Mouse (Mus musculus) intestine, embryonic 15.5 days (tissue): ENCODE measurements at regions not wholly inside any gene's neighbourhood (a gene's known extent, or its start where the extent isn't known, plus 50 kb on each side); places are given as distances from the start of the nearest gene placed in this dataset.
A peak's percentile ranks its signal among the peaks of the same experiment; 100 is the strongest.

Experiments used
- ATAC-seq: fragments of 200-750 bp; cut with Nextera tagmentation; 2 replicates; pipeline ENCODE4 v1.8.0; 2017; ENCODE audit warnings: moderate TSS enrichment, moderate library complexity
- H3K27ac ChIP-seq: fragments of 300-500 bp; sonication (generic); 2 replicates; pipeline ENCODE4 v1.5.1; 2015; ENCODE audit warnings: mild to moderate bottlenecking, inconsistent platforms
- H3K27me3 ChIP-seq: fragments of 300-500 bp; sonication (generic); replicated peaks from 2 replicates; pipeline ENCODE4 v1.6.1; 2015; ENCODE audit warnings: inconsistent platforms
- H3K36me3 ChIP-seq: fragments of 300-500 bp; sonication (generic); 2 replicates; pipeline ENCODE4 v1.6.1; 2015; ENCODE audit warnings: inconsistent platforms
- H3K4me1 ChIP-seq: fragments of 300-500 bp; sonication (generic); replicated peaks from 2 replicates; pipeline ENCODE4 v1.6.1; 2015; ENCODE audit warnings: inconsistent platforms
- H3K4me2 ChIP-seq: fragments of 300-500 bp; sonication (generic); replicated peaks from 2 replicates; pipeline ENCODE4 v1.6.1; 2015; ENCODE audit warnings: mild to moderate bottlenecking, inconsistent platforms
- H3K4me3 ChIP-seq: fragments of 300-500 bp; sonication (generic); replicated peaks from 2 replicates; pipeline ENCODE4 v1.5.1; 2015; ENCODE audit warnings: inconsistent platforms
- H3K9ac ChIP-seq: fragments of 300-500 bp; sonication (generic); 2 replicates; pipeline ENCODE4 v1.6.1; 2015; ENCODE audit warnings: inconsistent platforms
- H3K9me3 ChIP-seq: fragments of 300-500 bp; sonication (generic); 2 replicates; pipeline ENCODE4 v1.6.1; 2016; ENCODE audit warnings: inconsistent platforms
- WGBS: fragments of 180-500 bp; shearing (Covaris S2); methylation state at CpG from one replicate; pipeline ENCODE4 v1.1.7; 2015; 5-methylcytosine and 5-hydroxymethylcytosine counted together

DNA sequence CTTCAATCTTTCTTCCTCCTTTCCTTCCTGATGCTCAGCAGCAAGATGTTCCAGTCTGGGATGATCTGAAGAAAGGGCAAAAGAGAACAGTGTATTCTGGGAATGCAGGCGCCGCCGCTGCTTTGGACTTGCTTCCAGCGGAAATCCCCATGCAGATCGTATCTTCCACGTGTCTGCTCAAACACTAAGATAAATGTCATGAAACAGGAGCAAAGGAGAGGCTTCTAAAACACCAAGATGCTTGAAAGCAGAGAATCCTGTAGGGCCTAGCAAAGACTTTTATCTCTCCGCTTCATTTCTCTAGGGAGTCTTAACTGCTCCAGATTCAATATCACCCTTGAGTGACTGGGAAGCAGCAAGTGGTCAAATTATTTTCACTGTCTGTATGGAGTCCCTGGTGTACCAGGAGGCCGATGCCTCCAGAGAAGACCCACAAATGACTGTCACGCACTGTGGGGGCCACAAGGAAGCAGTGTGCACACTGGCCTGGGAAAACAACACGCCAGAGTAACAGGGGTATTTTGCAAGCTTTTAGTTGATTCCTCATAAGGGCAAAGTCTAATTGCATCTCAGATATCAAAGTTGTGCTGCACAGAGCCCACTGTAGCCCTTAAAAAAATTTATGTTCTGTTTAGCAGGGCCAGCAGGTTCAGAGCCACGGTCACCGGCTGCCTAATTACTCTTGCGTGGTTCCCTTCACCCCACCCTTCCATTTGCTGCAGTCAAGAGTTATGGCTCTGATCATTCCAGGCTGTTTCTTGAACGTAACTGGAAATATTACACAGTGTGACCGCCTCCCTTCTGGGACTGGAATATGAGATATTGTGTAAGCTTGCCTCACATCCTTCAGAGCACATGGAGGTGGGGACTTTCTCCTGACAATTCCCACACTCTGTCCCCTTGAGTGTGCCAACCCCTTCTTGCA is 161.7 kb downstream of the Gm10260 start:
- H3K27ac ChIP-seq = peak overlapping the region; percentile 55
- ATAC-seq = peak; percentile 84
- no peaks in the 10 kb centered on the region for H3K36me3 ChIP-seq
- no peak overlapping the region for H3K4me2 ChIP-seq
- WGBS = 38% methylated on average over 15 of the region's 15 CpGs
- no peak overlapping the region for H3K4me3 ChIP-seq
- H3K9ac ChIP-seq = no peak overlapping the region
- H3K4me1 ChIP-seq = peaks cover 4% of the 10 kb centered on the region; the same call in 1 of the 2 replicates
- no peaks in the 10 kb centered on the region for H3K9me3 ChIP-seq
- no peaks in the 10 kb centered on the region for H3K27me3 ChIP-seq

DNA sequence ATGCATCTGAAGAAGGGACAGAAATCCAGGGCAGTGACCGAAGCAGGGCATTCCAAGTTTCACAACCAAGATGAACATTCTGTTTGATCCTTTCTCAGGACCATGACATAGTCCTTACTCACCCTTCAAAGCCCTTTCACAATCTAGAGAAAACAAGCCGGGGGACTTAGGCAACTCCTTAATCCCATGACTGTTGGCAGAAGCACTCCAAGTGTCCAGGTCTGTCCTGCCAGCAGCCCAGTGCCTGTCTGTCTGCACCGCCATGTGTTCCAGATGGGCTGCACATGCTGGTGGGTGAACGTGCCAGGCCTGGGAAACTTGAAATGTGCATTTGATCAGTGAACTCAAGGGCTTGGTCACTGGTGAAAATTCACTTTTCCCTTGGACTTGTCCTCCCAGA is 165.6 kb downstream of the Gm10260 start:
- H3K4me2 ChIP-seq = no peak overlapping the region
- peaks cover 4% of the 10 kb centered on the region; the same call in 1 of the 2 replicates for H3K4me1 ChIP-seq
- 91% methylated on average over 4 of the region's 4 CpGs for WGBS
- no peak overlapping the region for H3K27ac ChIP-seq
- no peak for ATAC-seq
- no peak overlapping the region for H3K4me3 ChIP-seq
- no peaks in the 10 kb centered on the region for H3K27me3 ChIP-seq
- H3K36me3 ChIP-seq = no peaks in the 10 kb centered on the region
- no peak overlapping the region for H3K9ac ChIP-seq
- H3K9me3 ChIP-seq = no peaks in the 10 kb centered on the region

DNA sequence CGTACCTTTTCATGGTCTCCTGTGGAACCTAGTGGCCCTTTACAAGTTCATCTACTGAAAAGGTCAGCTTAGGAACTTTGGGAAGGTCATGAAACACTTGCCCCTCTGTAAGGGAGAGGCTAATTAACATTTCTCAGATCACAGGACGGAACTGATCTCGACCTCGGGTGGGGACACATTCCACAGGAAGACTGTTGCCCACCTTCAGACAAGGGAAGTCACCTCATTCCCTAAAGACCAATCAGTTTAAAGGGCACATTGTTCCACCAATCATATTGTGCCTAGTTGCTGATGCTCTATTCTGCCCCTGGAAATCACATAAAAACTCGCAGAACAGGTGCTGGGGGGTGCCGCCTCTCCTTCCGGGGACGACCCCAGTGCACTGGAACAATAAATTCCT is 170.8 kb downstream of the Gm10260 start:
- H3K9me3 ChIP-seq = no peaks in the 10 kb centered on the region
- H3K27me3 ChIP-seq = no peaks in the 10 kb centered on the region
- H3K9ac ChIP-seq = no peak overlapping the region
- no peak overlapping the region for H3K4me2 ChIP-seq
- H3K36me3 ChIP-seq = no peaks in the 10 kb centered on the region
- WGBS = 82% methylated on average over 8 of the region's 8 CpGs
- no peaks in the 10 kb centered on the region for H3K4me1 ChIP-seq
- H3K4me3 ChIP-seq = no peak overlapping the region
- no peak overlapping the region for H3K27ac ChIP-seq
- no peak for ATAC-seq

DNA sequence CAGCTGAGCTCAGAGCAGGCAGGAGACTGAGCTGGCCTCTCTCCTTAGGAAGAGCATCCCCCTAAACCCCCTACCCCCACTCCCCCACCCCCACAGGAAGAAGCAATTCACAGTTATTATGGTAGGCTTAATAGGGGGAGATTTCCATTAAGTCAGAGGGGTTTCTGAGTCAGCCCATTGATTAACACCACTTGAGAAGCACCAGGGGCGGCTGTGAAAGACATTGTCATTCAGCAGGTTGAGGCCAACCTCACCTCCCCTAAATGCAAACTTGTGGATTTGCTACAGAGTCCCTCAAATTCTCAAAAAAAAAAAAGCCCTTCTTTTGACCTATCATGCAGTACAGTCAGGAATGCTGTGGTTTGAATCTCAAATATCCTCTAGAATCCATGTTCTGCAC is 172.3 kb downstream of the Gm10260 start:
- no peak overlapping the region for H3K27ac ChIP-seq
- ATAC-seq = no peak
- no peaks in the 10 kb centered on the region for H3K27me3 ChIP-seq
- no peaks in the 10 kb centered on the region for H3K9me3 ChIP-seq
- no peak overlapping the region for H3K4me3 ChIP-seq
- 79% methylated on average over 1 of the region's 1 CpGs for WGBS
- no peaks in the 10 kb centered on the region for H3K4me1 ChIP-seq
- no peak overlapping the region for H3K4me2 ChIP-seq
- no peaks in the 10 kb centered on the region for H3K36me3 ChIP-seq
- no peak overlapping the region for H3K9ac ChIP-seq

DNA sequence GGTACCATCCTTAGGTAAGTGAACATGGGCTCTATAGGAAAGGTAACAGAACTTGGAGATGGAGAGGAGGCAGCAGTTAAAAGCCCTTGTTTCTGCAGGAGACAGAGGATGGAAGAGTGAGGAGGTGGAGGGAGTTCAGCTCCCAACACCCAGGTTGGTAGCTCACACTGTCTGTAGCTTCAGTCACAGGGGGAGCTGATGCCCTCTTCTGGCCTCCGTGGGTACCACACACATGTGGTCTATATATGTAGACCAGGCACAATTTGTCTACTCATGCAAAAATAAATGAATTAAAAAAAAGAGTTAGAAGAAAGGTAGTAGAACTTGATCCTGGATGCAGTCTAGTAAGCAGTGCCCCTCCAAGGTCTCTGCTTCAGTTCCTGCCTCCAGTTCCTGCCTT is 173.3 kb downstream of the Gm10260 start:
- Histone ChIP-seq H3K27ac (no peak overlapping the region), H3K4me1 (no peaks in the 10 kb centered on the region), H3K27me3 (no peaks in the 10 kb centered on the region), H3K36me3 (no peaks in the 10 kb centered on the region), H3K9me3 (no peaks in the 10 kb centered on the region), H3K9ac (no peak overlapping the region), H3K4me2 (no peak overlapping the region), H3K4me3 (no peak overlapping the region)
- ATAC-seq = no peak
- 92% methylated on average over 1 of the region's 1 CpGs for WGBS

DNA sequence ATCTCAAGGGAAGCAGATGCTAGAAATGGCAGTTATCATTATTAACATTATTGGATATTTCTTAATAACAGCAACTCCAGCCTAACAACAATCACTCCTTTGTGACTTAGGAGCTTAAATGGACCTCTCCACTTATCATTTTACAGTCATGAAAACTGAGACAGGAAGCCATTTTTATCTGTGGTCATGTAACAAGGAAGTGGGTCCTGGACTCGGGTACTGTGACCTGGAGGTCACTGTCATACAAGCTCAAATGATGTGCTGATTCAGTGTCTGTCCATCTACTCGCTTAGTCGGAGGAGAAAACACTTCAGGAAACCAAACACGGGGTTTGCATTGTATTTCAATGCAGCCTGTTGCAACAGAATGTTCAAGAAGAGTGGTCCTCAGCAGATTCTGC is 176.4 kb downstream of the Gm10260 start:
- ATAC-seq = no peak
- no peak overlapping the region for H3K9ac ChIP-seq
- H3K27ac ChIP-seq = no peak overlapping the region
- no peak overlapping the region for H3K4me2 ChIP-seq
- H3K4me3 ChIP-seq = no peak overlapping the region
- H3K27me3 ChIP-seq = no peaks in the 10 kb centered on the region
- H3K4me1 ChIP-seq = peaks cover 6% of the 10 kb centered on the region; the same call in 1 of the 2 replicates
- no peaks in the 10 kb centered on the region for H3K36me3 ChIP-seq
- WGBS = 74% methylated on average over 4 of the region's 4 CpGs
- H3K9me3 ChIP-seq = no peaks in the 10 kb centered on the region

DNA sequence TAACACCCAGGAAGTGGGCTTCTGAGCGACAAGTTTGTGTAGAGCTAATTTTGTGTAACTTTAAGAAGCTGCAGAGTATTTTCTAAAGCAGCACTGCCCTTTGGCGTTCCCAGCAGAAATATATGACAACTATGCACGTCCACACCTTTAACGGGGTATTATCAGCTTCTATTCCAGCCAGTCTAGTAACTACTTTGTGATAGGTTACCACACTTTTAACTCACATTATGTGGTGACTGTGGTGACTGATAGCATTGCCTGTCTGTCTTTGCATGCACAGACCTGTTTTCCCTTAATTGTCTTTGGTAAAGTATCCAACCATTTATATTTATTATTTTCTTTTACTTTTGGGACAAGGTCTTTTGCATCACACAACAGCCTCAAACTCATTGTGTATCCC is 179.1 kb downstream of the Gm10260 start:
- Histone ChIP-seq H3K36me3 (no peaks in the 10 kb centered on the region), H3K9me3 (no peaks in the 10 kb centered on the region), H3K9ac (no peak overlapping the region), H3K27ac (no peak overlapping the region), H3K4me1 (peaks cover 16% of the 10 kb centered on the region; the same call in 1 of the 2 replicates), H3K4me2 (no peak overlapping the region), H3K4me3 (no peak overlapping the region), H3K27me3 (no peaks in the 10 kb centered on the region)
- 75% methylated on average over 4 of the region's 4 CpGs for WGBS
- no peak for ATAC-seq

DNA sequence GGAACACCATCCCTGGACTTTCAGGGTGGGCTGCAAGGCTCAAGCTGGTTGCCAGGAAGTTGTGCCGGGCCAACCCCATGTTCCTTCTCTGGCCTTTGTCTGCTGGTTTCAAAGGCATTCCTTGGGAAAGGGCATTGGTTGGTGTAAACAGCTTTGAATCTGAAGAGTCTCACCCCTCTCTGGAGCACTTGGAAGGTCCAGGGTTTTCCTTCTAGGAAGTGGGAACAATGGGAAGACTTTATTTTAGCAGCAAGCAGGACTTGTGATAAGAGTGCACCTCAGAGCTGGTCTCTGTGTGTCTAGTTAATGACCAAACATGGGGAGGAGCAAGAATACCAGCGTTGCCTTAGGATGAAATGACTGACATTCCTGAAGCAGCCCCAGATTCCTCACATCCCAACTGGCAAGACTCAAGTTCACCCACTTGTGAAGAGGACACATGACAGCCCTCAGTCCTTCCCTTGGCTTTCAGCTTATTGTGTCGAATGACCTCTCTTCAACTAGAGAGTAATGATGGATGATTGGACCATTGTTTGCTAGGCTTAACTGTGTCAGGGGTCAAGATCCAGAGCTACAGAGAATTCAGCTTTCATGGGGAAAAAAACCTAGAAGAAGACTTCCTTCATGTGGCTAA is 180.1 kb downstream of the Gm10260 start:
- no peaks in the 10 kb centered on the region for H3K36me3 ChIP-seq
- no peak for ATAC-seq
- H3K4me3 ChIP-seq = no peak overlapping the region
- no peak overlapping the region for H3K9ac ChIP-seq
- no peaks in the 10 kb centered on the region for H3K9me3 ChIP-seq
- no peak overlapping the region for H3K27ac ChIP-seq
- no peak overlapping the region for H3K4me2 ChIP-seq
- H3K27me3 ChIP-seq = no peaks in the 10 kb centered on the region
- WGBS = 25% methylated on average over 3 of the region's 3 CpGs
- H3K4me1 ChIP-seq = peaks cover 16% of the 10 kb centered on the region; the same call in 1 of the 2 replicates

DNA sequence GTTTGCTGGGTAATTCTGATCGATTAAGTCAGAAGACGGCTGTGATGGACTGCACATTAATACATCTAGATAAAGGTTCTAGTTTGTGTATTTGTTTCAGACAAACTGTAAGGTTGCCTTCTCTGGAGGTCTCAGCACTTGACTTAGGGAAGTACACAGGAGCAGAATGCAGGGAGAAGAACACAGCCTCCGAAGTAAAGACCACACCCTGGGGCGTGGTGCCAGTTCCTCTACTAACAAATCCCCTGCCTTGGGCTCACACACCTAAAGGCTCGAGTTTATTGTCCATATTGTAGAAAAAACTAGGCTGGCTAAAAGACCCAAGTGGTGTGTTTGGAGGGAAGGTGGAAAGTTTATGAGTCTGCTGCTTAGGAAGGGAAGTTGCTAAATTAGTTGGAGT is 181.8 kb downstream of the Gm10260 start:
- H3K4me2 ChIP-seq = no peak overlapping the region
- H3K27me3 ChIP-seq = no peaks in the 10 kb centered on the region
- no peak overlapping the region for H3K4me3 ChIP-seq
- H3K9me3 ChIP-seq = no peaks in the 10 kb centered on the region
- 63% methylated on average over 5 of the region's 5 CpGs for WGBS
- no peaks in the 10 kb centered on the region for H3K36me3 ChIP-seq
- peaks cover 16% of the 10 kb centered on the region; the same call in 1 of the 2 replicates for H3K4me1 ChIP-seq
- ATAC-seq = no peak; the same call in 1 of the 2 replicates
- no peak overlapping the region for H3K9ac ChIP-seq
- H3K27ac ChIP-seq = no peak overlapping the region

DNA sequence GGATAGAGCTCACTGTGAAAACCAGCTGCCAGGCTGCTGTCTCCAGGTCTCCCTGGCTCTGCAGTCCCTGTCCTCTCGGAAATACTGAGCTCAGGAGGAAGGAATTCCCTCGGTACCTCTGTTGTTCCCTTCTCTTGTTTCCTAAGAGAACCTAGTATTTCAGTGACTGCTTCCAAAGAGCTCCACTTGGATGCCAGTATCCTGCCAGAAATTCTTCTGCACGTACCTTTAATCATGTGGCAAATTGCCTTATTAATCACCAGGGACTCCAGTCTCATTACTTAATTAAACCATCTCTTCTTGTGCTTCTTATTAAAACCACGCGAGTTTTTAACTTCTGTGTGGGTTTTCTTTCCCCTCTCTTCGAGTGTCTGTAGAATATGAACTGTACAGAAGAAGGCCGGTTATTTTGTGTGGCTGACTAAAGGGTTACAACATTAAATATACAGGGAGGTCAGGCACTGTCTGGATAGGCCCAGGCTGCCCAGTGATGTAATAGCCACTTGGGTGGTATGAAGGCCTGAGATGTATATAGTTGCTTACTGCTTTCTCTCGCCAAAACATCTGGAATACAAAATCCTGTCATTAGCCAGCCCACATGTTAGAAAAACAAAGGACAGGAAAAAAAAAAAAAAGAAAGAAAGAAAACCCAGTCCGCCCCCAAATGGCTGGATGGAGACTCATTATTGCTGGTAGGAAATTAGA is 183.2 kb downstream of the Gm10260 start:
- Histone ChIP-seq H3K4me3 (no peak overlapping the region), H3K4me1 (peaks cover 16% of the 10 kb centered on the region; the same call in 1 of the 2 replicates), H3K36me3 (no peaks in the 10 kb centered on the region), H3K9me3 (no peaks in the 10 kb centered on the region), H3K27me3 (no peaks in the 10 kb centered on the region), H3K9ac (no peak overlapping the region), H3K4me2 (no peak overlapping the region), H3K27ac (peak overlapping the region; percentile 63)
- ATAC-seq = peak; percentile 59; the same call in 1 of the 2 replicates
- WGBS = 45% methylated on average over 9 of the region's 9 CpGs

DNA sequence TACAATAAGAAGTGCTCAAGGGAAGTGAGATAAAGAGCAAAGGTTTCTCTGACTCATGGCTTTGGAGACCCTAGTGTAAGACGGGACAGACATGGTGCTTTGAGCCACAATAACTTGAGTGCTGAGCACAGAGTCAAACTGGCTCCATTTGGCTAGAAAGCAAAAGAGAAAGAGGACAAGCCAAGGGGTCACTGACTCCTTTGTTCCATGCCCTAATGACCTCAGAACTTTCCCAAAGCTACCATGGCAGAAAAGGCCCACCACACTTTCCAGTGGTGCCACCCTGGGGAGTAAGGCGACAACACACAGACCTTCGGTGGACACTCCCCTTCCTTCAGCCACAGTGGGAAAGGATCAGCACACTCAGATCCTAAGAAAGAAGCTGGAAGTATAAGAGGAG is 186.8 kb downstream of the Gm10260 start:
- no peak overlapping the region for H3K27ac ChIP-seq

DNA sequence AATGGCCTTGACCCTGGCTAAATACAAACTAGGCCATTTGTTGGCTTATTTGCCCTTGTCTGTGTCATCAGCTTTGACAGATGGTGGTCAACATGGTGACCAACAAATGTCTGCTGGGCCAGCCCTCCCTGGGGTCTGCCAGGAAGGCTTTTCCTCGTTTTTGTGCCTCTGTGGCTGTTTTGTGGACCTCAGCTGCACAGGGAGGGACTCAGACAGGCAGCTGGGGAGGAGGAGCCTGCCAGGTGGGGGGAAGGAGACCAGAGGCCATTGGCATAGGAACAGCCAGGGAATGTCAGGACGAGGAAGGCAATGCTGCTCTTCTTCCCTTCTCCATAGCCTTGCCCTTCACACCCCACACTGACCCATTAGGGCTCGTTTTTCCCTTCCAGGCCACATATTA is 188.1 kb downstream of the Gm10260 start:
- H3K36me3 ChIP-seq = no peaks in the 10 kb centered on the region
- no peak for ATAC-seq
- 0 out of 2 replicates have a peak, but pooled peaks cover 6% of the 10 kb centered on the region for H3K4me1 ChIP-seq
- H3K27ac ChIP-seq = no peak overlapping the region
- WGBS = 72% methylated on average over 3 of the region's 3 CpGs
- H3K9me3 ChIP-seq = no peaks in the 10 kb centered on the region
- H3K4me3 ChIP-seq = no peak overlapping the region
- no peaks in the 10 kb centered on the region for H3K27me3 ChIP-seq
- H3K9ac ChIP-seq = no peak overlapping the region
- H3K4me2 ChIP-seq = no peak overlapping the region

More for the DNA sequence above, 186.8 kb downstream of the Gm10260 start:
- Histone ChIP-seq H3K9ac (no peak overlapping the region), H3K36me3 (no peaks in the 10 kb centered on the region), H3K27me3 (no peaks in the 10 kb centered on the region), H3K9me3 (no peaks in the 10 kb centered on the region), H3K4me3 (no peak overlapping the region), H3K4me2 (no peak overlapping the region), H3K4me1 (0 out of 2 replicates have a peak, but pooled peaks cover 7% of the 10 kb centered on the region)
- WGBS = 78% methylated on average over 3 of the region's 3 CpGs
- no peak for ATAC-seq
